Mouse (Mus musculus) lung, adult 18-20 months (tissue): ENCODE data around the gene Tmem52.
"Not testable (repeated sequence)": the region's sequence is repeated elsewhere in the genome, so short reads cannot be mapped to it uniquely, and the experiment has no call there.

Experiments
- DNase-seq, 2 experiments: peaks; one replicate each; pipeline ENCODE4 v3.0.0; 2022; ENCODE audit warnings: mixed read lengths in 2 of 2

Tmem52 gene

DNA sequence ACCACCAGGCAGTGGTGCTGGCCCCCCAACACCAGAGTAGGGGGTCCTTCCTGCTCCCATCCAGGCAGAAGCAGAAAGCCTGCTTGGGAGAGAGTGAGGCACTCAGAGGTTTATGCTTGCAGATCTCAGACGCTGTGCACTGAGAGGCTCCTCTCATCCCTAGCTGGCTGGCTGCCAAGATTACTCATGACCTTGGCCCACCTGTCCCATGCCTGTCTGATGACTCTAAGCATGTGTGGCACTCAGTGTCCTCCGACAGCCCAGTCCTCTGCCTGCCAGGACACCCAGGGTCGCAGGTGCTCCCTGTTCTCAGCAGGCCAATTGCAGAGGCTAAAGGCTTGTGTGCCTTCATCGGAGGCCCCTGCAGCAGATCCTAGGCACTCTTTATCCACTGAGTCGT is 4.4 kb downstream of the Tmem52 start:
- no peak for DNase-seq

DNA sequence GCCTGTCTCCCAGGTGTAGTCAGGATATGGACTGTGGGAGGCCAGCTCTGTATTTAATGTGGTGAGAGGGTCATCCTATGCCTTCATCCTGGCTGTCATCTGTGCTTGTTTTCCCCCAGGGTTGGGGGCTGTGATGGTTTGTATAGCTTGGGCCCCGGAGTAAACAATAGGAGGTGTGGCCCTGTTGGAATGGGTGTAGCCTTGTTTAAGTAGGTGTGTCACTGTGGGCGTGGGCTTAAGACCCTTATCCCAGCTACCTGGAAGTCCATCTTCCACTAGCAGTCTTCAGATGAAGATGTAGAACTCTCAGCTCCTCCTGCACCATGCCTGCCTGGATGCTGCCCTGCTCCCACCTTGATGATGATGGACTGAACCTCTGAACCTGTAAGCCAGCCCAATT is 4.9 kb downstream of the Tmem52 start:
- DNase-seq: not testable (repeated sequence)

DNA sequence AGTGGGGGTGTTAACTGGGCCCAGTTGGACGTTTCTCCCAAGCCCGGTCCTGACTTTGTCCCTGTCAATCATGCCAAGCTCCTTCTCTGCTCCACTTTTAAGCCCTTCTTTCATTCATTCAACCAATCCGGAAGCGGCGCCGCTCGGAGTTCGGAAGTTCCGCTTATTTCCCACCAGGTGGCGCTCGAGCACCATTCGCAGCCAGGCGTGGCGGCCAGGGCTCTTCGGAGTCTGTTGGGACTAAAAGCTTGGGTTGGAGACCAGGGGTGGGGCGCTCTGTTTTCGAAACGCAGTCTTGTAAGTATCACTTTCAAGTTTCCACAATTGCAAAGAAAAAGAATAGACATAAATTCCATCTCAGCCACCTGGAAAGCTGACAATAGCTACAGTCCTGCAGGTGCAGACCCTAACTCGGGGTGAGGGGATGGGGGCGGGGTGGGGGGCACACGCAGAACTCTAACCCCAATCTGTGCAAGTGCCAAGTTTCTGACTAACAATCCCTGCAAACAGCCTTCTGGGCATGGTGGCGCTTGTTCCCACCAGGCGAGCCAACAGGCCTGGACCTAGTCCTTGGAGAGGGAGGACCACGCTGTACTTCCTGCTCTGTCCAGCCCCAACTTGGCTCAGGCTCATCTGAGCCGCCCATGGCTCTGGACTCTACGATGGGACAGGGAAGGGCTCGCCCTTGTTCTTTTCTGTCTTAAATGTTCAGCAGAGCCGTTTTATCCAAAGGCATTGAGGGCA is 12.6 kb downstream of the Tmem52 start:
- peak; percentile 76 to 79 for DNase-seq

DNA sequence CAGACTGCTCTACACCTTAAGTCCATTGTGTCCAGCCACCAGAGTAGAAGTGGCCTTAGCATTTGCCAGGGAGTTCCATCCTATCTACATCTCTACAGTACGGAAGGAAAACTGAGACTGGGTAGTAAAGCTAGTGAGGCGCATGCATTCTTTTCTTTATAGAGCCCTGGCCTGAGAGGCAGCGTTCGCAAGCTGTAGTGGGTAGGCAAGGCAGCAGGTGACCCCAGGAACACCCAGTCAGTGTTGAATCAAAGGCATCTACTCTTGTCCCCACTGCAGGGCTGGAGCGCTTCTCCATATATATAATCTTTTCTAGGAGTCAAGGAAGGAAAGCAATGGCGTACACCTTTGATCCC is 13.2 kb downstream of the Tmem52 start:
- DNase-seq: no peak

DNA sequence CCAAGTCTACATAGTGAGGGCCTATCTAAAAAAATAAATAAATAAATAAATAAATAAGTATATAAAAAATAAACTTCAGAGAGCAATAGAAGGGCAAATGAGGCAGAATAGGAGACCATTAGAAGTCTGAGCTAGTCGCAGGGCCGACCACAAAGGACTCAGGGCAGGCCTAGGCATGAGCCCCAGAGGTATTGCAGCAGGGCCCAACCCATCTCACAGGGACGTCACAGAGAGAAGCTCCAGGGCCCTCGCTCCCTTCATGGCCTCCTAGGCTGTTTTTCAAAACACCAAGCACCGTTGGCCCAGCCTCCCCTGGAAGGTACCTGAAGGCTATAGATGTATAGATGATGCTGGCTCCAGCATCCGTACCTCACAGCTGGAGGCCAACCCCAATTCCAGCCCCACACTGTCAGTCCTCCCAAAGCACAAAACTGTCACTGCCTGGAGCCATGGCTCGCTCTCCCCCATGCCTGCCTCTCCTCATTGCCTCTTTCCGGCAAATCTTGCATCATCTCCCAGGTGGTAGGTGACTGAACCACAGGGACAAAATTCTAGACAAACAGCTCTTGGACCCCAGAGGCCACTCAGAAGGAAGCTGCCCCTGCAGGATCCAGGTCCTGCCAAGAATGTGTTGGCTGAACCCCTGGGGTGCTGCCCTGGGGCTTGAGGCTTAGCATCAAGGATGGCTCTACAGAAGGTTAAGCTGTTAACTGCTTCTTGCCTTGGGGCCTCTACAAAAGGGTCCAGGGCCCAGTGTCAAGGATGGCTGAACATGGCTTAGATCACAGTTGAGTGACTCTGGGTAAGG is 14.0 kb downstream of the Tmem52 start:
- DNase-seq: no peak

DNA sequence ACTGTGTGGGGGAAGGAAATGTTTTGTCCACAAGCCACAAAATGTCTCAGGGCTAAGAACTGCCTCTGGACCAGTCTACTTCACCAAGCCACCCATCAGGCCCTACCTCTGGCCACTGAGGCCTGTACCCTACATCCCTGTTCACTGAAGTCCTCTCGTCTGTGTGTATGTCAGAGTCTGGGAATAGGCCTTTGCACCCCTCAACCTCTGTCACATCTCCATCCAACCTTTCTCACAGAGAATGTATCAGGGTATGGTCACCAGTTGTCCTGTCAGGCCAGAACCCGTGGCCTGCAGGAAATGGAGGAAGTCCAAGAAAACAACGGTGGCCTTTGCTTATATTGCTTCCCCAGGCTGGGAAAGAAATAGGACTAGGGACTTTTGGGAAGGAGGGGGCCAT is 16.6 kb downstream of the Tmem52 start:
- DNase-seq: no peak

GRCm38 (mm10) chr4:155487746-155488145 is 18.8 kb downstream of the Tmem52 start:
- DNase-seq: peak in 1 of 2 experiments; percentile 36

- peak; percentile 93 to 96 for DNase-seq
These were observed 19.5 kb downstream of the Tmem52 start for GRCm38 (mm10) chr4:155488232-155489025.

DNA sequence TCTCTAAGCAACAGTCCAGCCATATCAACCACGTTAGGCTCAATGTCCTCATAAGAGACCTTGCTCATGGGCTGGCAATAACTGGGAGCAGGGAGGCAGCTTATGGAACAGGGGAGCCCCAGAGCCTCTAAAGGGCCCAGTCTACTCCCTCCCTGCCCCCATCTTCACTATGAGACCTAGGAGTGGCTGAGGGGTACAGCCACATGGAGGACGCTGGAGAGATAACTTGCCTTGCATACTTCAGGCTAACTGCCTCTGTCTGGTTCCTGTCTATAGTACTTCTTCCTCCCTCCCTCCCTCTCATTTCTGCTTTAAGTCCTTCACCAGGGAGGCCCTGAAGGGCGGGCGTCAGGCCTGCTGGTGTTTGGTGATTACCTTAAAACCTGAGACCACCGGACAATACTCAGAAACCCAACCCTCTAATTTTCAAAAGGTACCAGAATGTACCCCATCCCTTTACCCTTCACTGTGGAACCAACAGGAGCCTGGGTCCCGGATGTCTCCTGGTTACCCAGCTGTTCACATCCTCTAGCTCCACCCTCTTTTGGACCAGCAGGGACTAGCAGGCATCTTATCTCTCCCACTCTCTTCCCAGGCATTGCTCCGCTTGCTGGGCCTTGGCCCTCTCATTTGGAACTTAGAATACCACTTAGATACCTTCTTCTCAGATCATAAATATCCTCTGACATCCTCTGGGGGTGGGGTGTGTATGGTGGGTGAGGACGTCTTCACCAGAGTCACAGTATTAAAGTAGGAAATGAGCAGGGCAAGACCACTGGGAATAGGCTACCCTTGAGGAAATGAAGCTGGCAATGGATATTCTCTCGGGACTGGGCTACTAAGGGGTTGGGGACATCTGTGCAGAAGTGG is 20.4 kb downstream of the Tmem52 start:
- DNase-seq: no peak

DNA sequence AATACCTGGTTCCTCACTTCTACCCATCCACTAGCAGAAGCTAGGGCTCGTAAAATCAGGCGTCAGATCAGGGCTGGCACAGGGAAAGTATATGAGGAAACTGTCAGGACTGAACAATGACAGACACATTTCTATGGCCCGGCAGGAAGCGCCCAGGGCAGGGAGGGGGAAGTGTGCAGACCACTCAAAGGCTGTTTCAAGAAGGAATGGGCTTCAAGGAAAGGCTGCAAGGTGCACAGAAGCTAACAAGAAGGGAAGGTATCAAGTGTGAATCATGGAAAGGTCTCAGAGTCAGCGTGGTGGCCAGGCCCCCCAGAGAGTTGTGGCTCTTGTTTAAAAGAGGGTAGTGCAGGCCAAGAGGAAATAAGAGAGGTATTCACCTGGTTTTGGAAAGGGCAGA is 21.5 kb downstream of the Tmem52 start:
- DNase-seq: peak; percentile 29 to 47

DNA sequence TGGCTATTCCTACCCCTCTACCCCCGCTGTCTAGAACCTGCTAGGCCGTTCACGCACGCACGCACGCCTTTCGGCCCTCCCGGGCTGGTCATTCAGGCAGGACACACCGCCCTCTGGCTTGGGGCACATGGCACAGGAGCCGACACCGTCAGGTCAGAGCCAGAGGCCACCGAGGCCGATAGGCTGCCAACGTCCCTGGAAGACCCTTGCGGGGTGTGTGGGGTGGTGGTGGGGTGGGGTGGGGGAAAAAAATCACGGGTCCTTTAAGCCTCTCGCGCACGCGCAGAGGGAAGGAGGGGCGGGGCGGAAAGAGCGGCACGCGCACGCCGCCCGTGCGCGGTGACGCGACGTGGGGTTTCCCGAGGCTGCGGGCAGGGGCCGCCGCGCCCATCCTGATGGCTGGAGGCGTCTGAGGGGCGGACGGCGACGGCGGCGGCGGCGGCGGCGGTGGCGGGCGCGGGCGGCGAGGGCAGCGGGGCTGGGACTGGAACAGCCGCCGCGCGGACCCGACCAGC is 22.1 kb downstream of the Tmem52 start, which contains the start of gene Gnb1:
Gene Gnb1, plus strand, starts transcription at position 372 of the 515 bp plus-strand sequence.
- DNase-seq: peak; percentile 91 to 93

- DNase-seq: peak in 1 of 2 experiments; percentile 26
These were observed 22.7 kb downstream of the Tmem52 start for GRCm38 (mm10) chr4:155491529-155492130.

DNA sequence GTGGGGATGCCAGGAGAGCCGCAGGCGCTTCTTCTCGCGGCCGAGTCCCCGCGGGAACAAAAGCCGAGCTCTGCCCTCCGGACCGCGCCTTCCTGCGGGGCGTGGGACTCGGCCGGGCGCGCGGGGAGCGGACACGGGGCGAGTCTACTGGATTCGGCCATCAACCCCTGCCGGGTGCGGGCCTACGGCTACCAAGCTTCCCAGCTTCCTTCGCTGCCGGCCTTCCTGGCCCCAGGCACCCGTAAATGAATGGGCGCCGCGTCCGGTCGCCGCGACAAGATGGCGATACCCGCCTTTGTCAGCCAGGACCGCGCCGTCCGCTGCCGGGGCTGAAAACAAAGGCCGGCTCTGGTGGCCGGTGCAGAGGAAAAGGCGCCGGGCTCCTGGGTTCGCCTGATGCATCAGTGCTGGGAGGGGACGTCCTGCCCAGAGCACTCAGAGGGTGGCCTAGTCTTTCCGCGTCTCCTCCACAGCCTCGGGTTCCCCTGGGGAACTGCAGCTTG is 23.3 kb downstream of the Tmem52 start:
- peak; percentile 58 to 60 for DNase-seq

- no peak for DNase-seq
These were observed 26.0 kb downstream of the Tmem52 start for GRCm38 (mm10) chr4:155494891-155495290.

DNA sequence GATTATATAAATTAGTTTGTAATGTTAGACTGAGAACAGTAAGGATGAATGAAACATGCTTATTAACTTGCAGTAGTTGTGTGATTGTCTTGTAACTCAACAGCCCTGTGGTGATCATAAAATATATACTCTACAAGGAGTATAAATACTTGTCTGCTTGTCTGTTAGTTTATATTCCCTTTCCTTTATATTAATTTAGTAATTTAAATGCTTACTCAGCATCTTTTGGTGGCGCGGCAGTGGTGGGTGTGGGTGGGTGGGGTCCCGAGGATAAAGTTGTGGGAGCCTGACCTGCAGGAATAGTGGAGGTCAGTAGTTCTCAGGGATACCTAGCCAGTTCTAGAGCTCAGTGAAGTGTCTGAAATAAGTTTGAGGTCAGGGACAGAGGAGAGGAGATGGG is 29.0 kb downstream of the Tmem52 start:
- DNase-seq: no peak

GRCm38 (mm10) chr4:155501126-155501525 is 32.2 kb downstream of the Tmem52 start:
- DNase-seq: no peak

GRCm38 (mm10) chr4:155505067-155505466 is 36.2 kb downstream of the Tmem52 start:
- no peak for DNase-seq

DNA sequence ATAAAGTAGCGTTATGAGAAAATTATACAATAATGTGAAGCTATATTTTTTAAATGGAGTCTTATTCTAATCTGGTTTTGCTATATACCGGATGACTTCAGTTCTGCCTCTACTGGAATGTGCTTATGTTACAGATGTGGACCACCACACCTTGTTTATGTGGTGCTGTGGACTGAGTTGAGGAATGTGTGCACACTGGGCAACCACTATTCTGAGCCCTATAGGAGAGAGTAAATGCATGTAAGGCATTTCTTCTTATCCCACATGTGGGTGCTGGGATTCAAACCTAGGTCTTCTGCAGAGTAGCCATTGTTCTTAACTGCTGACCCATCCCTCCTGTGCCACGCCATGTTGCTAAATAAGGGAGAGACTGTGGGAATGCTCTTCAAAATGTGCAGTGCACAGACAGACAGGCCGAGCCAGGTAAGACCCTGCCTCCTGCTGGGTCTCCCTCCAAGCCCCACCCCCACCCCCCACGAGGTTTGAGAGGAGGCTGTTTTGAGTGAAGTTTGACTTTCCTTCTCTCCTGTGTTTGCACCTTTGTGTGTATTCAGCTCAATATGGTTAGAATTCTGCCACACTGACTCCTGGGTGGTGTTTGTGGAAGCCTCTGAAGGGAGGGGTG is 36.9 kb downstream of the Tmem52 start:
- no peak for DNase-seq

GRCm38 (mm10) chr4:155508614-155509013 is 39.7 kb downstream of the Tmem52 start:
- no peak for DNase-seq

GRCm38 (mm10) chr4:155510981-155511380 is 42.1 kb downstream of the Tmem52 start:
- DNase-seq: no peak

DNA sequence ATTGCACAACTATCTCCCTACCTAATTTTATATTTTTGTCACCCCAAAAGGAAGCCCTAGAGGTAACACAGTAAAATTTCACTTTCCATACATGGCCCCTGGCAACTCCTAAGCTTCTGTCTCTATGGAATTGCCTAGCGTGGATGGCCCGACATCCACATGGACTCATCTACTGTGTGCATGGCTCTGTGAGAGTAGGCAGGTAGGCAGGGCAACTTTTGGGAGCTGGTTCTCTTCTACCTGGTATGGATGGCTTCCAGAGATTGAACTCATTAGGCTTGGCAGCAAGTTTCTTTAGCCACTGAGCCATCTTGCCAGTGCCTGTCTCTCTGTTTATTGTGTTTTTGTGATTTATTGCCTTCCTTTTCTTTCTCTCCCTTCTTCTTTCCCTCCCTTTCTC is 45.9 kb downstream of the Tmem52 start:
- DNase-seq: no peak
